Mouse (Mus musculus) G1E (cell line): Measurements from ENCODE around the gene Ccnk. TPM values are rescaled to one million over a fixed set of nuclear protein-coding genes. Genes with fewer than 3 reads are reported as not detected.

Experiments
- ATAC-seq: 2 replicates; pipeline ENCODE4 v1.8.0; 2016; ENCODE audit warnings: mild to moderate bottlenecking; ENCODE audit not compliant: insufficient number of reproducible peaks, poor library complexity, low FRiP score, severe bottlenecking; ENCODE audit errors: extremely low read depth
- DNase-seq: peaks from one replicate; pipeline ENCODE4 v3.0.0; 2012; ENCODE audit warnings: low spot score
- H3K27me3 ChIP-seq: 2 replicates; pipeline ENCODE4 v1.6.1; 2012; ENCODE audit warnings: mild to moderate bottlenecking, low read length, inconsistent platforms; ENCODE audit not compliant: insufficient read depth
- H3K36me3 ChIP-seq: replicated peaks from 2 replicates; pipeline ENCODE3; 2012; ENCODE audit warnings: mild to moderate bottlenecking, inconsistent platforms
- H3K4me1 ChIP-seq: 2 replicates; pipeline ENCODE4 v1.6.1; 2012; ENCODE audit warnings: low read depth, low read length, inconsistent platforms, mixed read lengths; ENCODE audit not compliant: insufficient read depth
- H3K4me3 ChIP-seq: 2 replicates; pipeline ENCODE4 v1.5.1; 2012; ENCODE audit warnings: low read depth, mild to moderate bottlenecking, inconsistent platforms, low read length, moderate library complexity, mixed read lengths
- H3K9me3 ChIP-seq: replicated peaks from 2 replicates; pipeline ENCODE4 v1.6.1; 2012; ENCODE audit warnings: inconsistent platforms
- CTCF ChIP-seq: IDR thresholded peaks from 2 replicates; pipeline ENCODE4 v1.5.1; 2012; ENCODE audit warnings: low read depth, low read length, inconsistent platforms, mixed read lengths
- GATA1 ChIP-seq: IDR thresholded peaks from 2 replicates; pipeline ENCODE4 v1.6.1; 2012; ENCODE audit warnings: borderline replicate concordance, low read length, inconsistent platforms, mixed read lengths
- GATA2 ChIP-seq: IDR thresholded peaks from 2 replicates; pipeline ENCODE4 v1.6.1; 2012; ENCODE audit warnings: low read depth, low read length, inconsistent platforms, borderline replicate concordance
- POLR2AphosphoS5 ChIP-seq: IDR thresholded peaks from 2 replicates; pipeline ENCODE4 v1.6.1; 2012; ENCODE audit warnings: low read depth, low read length, inconsistent platforms; ENCODE audit not compliant: insufficient replicate concordance
- TAL1 ChIP-seq: conservative IDR thresholded peaks from 2 replicates; pipeline ENCODE4 v1.6.1; 2012; ENCODE audit warnings: low read depth, low read length, inconsistent platforms, mixed read lengths
- polyA plus RNA-seq: library from polyadenylated mRNA; stranded (reverse); fragments of >175 nt; gene quantifications from 2 replicates; pipeline ENCODE4 v1.2.3, GENCODE M21; 2012
- total RNA-seq, 2 experiments: library from RNA; stranded (forward) in 1 of 2; stranded (reverse) in 1 of 2; fragments of 200-1000 nt in 1 of 2; fragments of >200 nt in 1 of 2; fragmentation: Nextera tagmentation in 1 of 2; gene quantifications; 2 replicates each; pipeline ENCODE4 v1.2.3; 2014 to 2017

The Ccnk gene
- total RNA-seq (2014; fragmentation: Nextera tagmentation) (214 and 263 TPM in 2 replicates), total RNA-seq (2017) (13.9 and 14.3 TPM in 2 replicates), polyA plus RNA-seq (206 and 220 TPM in 2 replicates)

GRCm38 (mm10) chr12:108179321-108180266, at the start of gene Ccnk:
Gene Ccnk (plus strand): TSS chr12:108179579.
- TF ChIP-seq POLR2AphosphoS5 (0 out of 2 replicates have a peak, but pooled peaks have one; percentile 66), CTCF (no peak)
- Histone ChIP-seq H3K4me3 (peak within 1 kb of the TSS; percentile 89), H3K9me3 (no peaks in the 10 kb centered on the region), H3K4me1 (peaks cover 48% of the 10 kb centered on the region), H3K27me3 (no peaks in the 10 kb centered on the region), H3K36me3 (peaks cover 49% of the 10 kb centered on the region)
- ATAC-seq (peak; percentile 89), DNase-seq (peak; percentile 100)

GRCm38 (mm10) chr12:108132450-108133070, 46.8 kb upstream of the Ccnk start:
- ATAC-seq (no peak), DNase-seq (no peak)
- Histone ChIP-seq H3K9me3 (peaks cover 3% of the 10 kb centered on the region; the same call in 1 of the 2 replicates), H3K4me1 (no peaks in the 10 kb centered on the region), H3K4me3 (no peak overlapping the region), H3K36me3 (peaks cover 96% of the 10 kb centered on the region), H3K27me3 (no peaks in the 10 kb centered on the region)
- no peak for TF ChIP-seq POLR2AphosphoS5
- no peak for TF ChIP-seq TAL1
- TF ChIP-seq CTCF, result no peak
- no peak for TF ChIP-seq GATA2
- no peak for TF ChIP-seq GATA1

- Histone ChIP-seq H3K9me3 (peaks cover 3% of the 10 kb centered on the region; the same call in 1 of the 2 replicates), H3K4me3 (no peak overlapping the region), H3K36me3 (peaks cover 96% of the 10 kb centered on the region), H3K4me1 (no peaks in the 10 kb centered on the region), H3K27me3 (no peaks in the 10 kb centered on the region)
- DNase-seq (no peak), ATAC-seq (no peak)
- TF ChIP-seq POLR2AphosphoS5 (no peak), CTCF (no peak), GATA2 (no peak), GATA1 (no peak), TAL1 (no peak)
These were observed 46.2 kb upstream of the Ccnk start for GRCm38 (mm10) chr12:108133181-108133580.

- H3K4me3 ChIP-seq, result no peak overlapping the region
- DNase-seq (no peak), ATAC-seq (no peak)
- no peaks in the 10 kb centered on the region for H3K27me3 ChIP-seq
- TF ChIP-seq GATA1, result no peak
- no peak for TF ChIP-seq POLR2AphosphoS5
- no peak for TF ChIP-seq TAL1
- TF ChIP-seq CTCF, result no peak
- no peak for TF ChIP-seq GATA2
- H3K9me3 ChIP-seq, result peaks cover 2% of the 10 kb centered on the region; the same call in 1 of the 2 replicates
- peaks cover 91% of the 10 kb centered on the region for H3K36me3 ChIP-seq
- peaks cover 8% of the 10 kb centered on the region for H3K4me1 ChIP-seq
These were observed 43.7 kb upstream of the Ccnk start for GRCm38 (mm10) chr12:108135610-108136208.

- TF ChIP-seq POLR2AphosphoS5 (no peak), GATA1 (no peak), GATA2 (no peak), CTCF (no peak), TAL1 (no peak)
- Histone ChIP-seq H3K9me3 (no peaks in the 10 kb centered on the region), H3K4me3 (no peak overlapping the region), H3K4me1 (peaks cover 17% of the 10 kb centered on the region), H3K27me3 (no peaks in the 10 kb centered on the region), H3K36me3 (peaks cover 83% of the 10 kb centered on the region)
- peak; percentile 25; the same call in 1 of the 2 replicates for ATAC-seq
- DNase-seq, result no peak
These were observed 35.5 kb upstream of the Ccnk start for GRCm38 (mm10) chr12:108143624-108144498.
